Mouse (Mus musculus): Measurements from ENCODE around the gene Sbsn.

Gene Sbsn

DNA sequence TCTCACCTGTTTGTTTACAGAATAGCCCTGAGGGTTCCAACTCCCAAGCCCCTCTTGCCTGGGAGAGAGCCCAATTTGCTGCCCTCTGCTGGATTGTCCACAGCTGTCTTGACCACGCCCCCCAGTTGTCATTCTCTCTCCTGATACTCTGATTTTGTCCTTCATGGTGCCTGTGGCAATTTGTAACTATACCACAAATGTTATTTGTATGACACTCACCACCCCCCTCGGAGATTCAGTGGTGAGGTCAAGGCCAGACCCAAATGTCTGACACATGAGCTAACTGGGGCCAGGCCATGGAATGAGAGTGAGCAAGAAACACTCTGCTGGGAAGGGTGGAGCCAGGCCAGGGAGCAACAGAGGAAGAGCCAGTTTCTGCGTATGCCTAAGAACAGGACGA lies 7.6 kb downstream of the Sbsn start:
- no peak for DNase-seq

DNA sequence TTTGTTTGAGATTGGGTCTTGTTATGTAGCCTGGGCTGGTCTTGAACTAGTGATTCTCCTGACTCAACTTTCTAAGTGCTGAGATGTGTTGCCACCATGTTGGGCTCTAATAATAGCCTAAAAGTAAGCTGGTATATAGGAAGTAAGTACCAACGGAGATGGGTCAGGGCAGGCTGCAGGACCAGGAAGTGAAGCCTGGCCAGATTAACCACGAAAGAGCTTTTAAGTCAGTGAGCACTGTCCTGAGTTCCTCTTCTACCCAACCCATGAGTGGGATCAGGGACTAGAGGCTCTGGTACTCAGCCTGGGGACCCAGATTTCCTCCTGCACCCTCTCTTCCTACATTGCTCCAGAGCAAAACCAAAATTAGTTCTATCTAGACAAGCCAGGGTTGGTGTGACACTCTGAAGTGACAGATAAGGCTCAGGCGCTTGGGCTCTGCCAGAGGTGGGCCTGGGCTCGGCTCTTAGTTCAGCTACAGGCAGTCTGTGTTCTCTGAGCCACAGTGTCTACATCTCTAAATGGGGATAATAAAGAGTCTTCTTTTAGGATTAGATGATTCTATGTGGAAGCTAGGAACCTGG lies 10.6 kb downstream of the Sbsn start:
- no peak for DNase-seq

DNA sequence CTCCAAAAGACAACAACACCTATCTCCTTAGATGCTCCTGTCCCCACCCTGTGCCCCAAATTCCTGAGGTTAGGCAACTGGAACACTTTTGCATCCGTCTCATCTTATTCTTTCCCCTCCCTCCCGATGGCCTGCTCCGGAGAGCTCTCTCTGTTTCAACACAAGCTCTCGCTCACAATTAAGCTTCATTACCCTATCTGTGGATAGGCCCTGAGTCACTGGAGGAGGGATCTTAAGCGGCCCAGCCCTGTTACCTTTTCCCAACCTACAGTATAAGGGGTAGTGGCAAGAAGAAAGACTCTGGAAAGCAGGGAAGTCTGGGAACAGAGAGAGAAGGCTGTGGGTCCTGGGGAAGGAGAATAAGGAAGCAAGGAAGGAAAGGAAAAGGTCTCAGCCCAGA lies 12.2 kb downstream of the Sbsn start, which contains the start of gene Dmkn:
TSS of gene Dmkn (plus strand) at position 301 of the 400 bp plus-strand sequence.
- no peak for DNase-seq

DNA sequence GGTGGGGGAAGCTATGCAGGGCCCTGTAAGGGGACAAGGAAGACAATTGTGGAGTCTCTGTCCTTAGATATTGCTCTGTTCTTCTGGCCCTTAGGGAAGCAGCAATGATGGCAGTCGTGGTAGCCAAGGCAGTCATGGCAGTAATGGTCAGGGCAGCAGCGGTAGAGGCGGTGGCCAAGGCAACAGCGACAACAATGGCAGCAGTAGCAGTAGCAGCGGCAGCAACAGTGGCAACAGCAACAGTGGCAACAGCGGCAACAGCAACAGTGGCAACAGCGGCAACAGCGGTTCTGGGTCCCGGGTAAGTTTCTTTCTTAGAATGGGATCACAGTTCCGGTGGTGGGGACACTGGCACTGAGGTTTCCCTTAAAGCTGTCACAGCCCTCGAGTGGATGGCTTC lies 13.9 kb downstream of the Sbsn start:
- no peak for DNase-seq

DNA sequence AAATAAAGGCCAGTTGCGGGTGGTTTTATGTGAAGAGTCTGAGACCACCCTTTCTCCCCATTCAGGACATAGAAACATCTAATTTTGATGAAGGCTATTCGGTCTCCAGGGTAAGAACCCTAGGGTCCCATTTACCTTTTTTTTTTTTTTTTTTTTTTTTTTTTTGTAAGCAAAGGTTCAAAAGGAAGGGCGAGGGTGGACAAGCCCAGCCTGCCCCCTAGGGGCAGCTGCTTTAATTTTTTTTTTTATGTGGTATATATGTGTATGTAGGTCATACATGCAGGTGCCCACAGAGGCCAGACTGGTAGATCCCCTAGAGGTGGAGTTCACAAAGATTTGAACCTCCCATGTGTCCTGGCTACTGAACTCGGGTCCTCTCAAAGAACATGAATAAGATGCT lies 15.1 kb downstream of the Sbsn start:
- no peak for DNase-seq

DNA sequence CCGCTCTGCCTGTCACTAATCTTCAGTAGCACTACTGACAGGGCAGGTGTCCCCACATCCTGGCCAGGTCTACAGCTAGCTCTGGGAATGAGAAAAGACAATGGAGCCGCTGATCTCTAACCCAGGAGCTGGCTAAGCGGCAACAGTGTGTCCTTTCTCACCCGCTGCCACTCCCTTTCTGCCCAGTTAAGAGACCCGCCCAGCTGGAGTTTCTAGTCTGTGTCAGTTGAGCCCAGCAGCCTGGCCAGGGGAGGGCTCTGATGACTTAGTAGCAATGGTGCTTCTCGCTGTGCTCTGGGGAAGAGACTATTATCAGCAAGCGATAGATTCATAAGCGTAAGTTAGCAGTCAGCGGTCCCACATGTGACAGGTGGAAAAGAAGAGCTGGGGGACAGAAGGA lies 18.0 kb downstream of the Sbsn start:
- DNase-seq: no peak

DNA sequence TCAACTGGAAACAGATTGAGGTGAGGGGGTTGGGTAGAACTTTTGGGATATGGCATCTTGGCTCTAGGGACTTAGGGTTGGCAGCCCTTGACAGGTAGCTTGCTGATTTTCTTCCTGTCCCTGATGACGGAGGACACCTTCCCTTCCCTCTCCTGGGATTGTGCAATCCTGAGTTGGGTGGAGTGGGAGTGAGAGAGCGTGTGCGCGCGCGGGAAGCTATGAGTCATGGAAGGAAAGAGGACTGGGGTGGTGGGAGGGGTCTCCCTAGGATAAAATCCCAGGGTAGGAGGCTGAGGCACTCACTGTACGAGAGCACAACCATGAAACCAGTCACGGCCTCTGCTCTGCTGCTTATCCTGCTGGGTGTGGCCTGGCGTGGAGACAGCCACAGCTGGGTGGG lies 24.8 kb downstream of the Sbsn start:
- DNase-seq: no peak

DNA sequence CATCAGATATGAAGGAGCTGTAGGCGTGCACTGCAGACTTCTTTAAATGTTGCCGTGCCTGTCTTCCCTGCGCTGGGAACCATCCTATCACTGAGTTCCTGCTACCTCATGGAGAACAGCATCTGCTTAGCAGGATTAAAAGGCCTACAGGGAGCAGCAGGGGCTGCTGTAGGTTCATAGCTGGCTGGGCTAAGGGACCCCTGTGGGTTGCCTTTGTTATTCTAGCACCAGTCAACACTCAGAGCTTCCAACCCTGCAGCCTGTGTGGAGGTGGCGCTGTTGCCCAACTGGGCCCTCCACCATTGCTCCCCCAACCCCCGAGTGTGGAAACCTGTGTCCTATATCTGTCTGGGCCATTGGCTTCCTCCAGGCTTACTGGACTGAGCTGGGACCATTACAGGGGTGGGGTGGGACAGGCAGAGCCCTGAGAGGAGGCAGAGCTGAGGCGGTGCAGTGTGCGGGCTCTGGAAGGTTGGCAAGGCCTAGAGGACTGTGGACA lies 25.9 kb downstream of the Sbsn start:
- DNase-seq: no peak

DNA sequence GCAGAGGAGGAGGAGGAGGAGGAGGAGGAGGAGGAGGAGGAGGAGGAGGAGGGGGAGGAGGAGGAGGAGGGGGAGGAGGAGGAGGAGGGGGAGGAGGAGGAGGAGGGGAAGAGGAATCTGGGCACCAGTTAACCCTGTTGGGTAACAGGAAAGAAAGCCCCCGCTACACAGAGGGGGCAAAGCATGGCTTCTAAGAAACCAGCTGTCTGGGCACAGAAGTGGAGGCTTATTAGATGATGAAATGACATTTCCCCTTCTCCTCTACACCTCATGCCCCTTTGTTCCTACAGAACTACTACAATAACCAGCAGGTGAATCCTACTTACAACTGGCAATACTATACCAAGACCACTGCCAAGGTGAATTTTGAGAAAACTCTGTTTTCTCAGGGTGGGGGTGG lies 26.6 kb downstream of the Sbsn start:
- DNase-seq: no peak

DNA sequence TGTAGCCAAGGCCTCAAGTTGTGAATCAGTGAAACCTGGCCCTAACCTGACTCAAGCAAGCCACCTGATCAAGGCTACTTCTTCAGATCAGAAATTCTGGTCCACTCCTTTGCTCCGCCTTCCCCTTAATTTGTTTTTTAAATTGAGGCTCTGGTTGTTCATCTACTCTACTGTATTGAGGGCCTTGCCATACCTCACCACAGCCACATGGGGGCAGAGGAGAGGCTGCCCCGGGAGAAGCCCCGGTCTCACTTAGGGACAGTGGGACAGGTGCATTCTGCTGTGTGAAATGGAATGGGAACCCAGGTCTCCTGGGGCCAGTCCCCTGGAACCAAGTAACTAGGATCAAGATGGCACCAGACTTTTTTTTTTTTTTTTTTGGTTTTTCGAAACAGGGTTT lies 30.5 kb downstream of the Sbsn start:
- DNase-seq: no peak

DNA sequence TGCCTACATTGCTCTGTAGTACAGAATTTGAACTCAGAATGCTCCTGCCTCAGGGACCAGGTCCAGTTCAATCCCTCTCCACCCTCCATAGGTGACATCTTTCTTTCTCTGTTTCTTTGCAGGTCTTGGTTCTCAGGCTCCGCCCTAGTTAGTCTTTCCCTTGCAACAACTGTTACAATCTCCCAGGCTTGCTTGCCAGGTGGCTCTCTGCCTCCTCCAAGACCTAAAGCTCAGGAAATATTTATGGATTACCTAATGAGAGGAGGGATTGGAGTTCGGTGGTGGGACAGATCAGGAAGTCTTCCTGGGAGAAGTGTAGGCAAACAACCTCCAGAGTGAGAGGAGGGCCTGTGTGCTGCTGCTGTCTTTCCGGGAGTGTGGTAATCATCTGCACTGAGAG lies 31.4 kb downstream of the Sbsn start:
- no peak for DNase-seq

DNA sequence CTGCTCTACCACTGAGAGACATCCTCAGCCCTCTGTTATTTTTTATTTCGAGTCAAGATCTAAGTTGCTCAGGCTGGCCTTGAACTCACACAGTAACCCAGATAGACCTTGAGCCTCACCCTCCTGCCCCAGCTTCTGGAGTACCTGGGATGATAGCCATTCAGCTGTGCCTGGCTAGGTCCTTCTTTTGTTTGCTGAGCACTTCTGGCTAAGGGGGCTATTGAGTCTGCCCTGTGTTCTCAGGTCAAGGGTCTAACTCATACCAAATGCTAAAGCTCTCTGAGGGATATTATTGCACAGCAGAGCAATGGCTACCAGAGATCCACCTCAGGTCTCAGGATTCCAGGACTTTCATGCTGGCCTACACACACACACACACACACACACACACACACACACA lies 33.9 kb downstream of the Sbsn start:
- DNase-seq: no peak

DNA sequence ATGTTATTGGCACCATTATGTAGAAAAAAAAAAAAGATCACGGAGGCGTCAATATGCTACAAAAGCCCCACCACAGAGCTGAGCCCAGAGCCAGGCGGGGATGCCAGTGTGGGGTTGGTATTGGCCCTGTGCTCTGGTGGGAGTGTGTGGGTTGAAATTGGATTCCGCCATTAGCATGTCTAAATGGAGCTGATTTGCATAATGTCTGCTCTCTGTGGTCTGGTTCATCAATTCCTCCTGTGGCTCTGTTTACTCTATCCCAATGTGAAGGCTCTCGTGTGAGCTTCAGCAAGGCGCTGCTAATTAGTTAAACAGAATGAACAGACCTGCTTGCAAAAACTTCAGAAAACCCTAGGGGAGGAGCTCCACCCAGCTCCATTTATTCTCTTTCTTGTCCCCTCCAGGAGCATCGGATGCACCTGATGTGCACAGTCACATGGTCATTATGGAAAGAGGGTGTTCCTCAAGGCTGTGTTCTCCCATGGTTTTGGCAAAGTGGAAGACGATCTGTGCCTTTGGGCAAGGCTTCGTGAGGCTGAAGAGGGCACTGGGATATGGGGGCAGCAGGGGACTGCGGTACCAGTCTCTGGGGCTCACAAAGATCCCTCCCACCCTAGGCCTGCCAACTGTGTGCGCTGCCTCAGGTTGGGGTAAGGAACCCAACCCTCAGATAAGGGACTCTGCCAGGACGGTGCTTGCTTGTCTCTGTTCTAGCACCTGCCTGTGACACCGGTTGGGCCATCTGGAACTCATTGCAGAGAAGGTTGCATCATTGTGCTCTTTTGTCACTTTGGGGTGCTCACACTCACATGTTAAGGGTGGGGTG lies 34.7 kb downstream of the Sbsn start:
- DNase-seq: no peak

DNA sequence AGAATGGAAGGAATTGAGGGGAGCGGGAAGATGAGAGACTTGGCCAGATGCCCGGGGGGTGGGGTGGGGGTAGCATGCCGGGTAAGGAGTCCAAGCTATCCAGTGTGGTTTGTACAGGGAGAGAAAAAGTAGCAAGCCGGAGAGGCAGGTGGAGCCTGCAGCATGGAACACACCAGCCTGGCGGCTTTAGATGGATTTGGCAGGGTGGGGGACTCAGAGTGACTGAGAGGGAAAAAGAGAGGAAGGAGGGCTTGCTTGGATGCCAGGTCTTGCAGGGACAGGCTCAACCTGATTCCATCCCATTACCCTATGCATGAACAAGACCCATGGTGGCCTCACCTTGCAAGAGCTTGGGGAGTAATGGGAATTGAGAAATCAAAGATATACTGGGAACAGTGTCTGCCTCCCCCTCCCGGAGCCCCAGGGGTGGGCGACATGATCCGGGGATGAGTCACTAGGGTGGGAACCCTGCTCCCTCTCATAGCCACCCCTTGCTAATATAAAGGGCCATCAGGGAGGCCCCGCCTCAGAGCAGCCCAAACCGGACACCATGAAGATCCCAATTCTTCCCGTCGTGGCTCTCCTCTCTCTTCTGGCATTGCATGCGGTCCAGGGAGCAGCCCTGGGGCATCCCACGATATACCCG lies 36.2 kb downstream of the Sbsn start, which contains the start of gene Krtdap:
TSS of gene Krtdap (plus strand) at position 520 of the 646 bp plus-strand sequence.
- no peak for DNase-seq

DNA sequence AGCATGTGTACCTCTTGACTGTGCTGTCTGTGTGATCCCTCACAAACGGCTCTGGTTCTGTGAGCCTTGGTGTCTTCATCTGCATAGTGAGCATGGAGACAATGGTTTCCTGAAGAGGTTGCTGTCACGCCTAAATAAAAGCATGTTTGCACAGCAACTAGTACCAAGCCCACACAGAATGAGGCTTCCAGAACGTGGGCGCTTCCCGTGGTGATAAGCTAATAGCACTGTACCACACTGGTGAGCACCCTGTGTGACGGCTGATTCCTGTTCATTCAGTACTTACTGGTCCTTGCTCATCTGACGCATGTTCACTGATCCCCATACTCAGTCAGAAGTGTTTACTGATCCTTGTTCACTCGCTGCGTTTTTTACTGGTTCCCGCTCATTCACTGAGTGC lies 38.9 kb downstream of the Sbsn start:
- DNase-seq: no peak

DNA sequence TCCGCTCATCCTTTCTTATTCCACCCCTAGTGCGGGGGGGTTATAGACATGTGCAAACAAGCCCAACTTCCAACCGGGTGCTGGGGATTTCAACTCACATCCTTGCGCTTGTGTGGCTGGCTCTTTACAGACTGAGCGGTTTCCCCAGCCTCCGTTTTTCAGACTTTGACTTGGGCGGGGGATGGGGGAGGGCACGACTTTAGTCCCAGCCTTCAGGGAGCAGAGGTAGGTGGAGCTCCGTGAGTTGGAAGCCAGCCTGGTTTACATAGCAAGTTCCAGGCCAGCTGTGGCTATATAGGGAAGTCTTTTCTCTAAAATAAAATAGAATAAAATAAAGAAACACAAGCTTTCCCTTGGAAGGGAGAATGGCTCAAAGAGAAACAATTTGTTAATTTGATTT lies 40.6 kb downstream of the Sbsn start:
- DNase-seq: no peak

DNA sequence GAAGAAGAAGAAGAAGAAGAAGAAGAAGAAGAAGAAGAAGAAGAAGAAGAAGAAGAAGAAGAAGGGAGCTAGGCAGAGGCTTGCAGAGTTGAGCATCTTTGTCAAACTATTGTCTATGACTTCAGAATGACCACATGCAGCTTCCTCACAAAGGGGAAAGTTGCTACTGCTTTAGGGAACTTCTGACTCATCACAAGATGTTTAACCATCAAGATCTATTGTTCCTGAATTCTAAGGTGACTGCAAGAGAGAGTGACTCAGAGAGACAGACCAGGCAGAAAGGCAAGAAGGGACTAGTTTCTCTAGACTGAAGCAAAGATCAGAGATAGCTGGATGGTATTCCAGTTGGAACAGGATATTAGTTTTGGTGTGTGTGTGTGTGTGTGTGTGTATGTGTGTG lies 43.6 kb downstream of the Sbsn start:
- no peak for DNase-seq

DNA sequence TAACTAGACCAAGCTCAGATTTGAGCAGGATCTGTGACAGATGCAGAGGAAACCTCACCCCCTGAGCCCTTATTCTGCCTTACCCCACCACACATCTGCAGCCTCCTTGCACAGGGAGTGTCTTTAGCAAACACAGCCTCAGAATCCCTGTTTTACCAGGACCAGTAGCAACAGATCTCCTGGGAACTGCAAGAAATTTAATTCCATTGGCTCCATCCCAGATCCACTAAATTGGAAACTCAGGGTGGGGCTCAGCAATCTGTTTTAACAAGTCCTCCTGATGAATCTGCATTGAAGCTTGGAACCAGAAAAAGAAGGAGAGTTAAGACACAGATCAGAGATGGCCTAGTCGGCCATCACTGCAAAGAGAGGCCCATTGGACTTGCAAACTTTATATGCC lies 45.5 kb downstream of the Sbsn start:
- no peak for DNase-seq

DNA sequence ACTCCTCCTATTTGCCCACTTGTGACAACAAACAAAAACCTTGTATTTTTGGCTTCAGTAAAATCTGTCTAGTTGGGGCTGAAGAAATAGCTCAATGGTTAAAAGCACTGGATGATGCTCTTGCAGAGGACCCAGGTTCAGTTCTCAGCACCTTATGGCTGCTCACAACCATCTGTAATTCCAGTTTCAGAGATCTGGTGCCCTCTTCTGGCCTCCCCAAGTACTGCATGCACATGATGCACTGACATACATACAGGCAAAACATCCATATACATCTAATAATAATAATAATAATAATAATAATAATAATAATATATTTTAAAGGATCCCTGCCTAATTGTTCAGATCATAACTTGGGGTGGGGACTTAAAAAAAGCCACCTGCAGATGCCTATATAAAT lies 49.4 kb downstream of the Sbsn start:
- DNase-seq: no peak

DNA sequence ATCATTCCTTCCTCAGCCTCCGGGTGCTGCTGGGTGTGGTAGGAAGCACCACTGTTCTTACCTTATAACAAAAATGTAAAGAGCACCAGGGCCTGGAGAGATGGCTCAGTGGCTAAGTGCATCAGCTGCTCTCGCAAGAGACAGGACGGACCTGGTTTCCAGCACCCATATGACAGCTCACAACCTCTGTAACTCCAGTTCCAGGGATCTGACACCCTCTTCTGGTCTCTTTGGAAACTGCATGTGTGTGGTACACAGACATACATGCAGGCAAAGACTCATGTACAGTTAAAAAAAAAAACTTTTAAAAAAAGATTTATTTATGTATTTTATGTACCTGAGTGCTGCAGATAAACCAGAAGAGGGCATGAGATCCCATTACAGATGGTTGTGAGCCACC lies 52.0 kb downstream of the Sbsn start:
- DNase-seq: no peak

DNA sequence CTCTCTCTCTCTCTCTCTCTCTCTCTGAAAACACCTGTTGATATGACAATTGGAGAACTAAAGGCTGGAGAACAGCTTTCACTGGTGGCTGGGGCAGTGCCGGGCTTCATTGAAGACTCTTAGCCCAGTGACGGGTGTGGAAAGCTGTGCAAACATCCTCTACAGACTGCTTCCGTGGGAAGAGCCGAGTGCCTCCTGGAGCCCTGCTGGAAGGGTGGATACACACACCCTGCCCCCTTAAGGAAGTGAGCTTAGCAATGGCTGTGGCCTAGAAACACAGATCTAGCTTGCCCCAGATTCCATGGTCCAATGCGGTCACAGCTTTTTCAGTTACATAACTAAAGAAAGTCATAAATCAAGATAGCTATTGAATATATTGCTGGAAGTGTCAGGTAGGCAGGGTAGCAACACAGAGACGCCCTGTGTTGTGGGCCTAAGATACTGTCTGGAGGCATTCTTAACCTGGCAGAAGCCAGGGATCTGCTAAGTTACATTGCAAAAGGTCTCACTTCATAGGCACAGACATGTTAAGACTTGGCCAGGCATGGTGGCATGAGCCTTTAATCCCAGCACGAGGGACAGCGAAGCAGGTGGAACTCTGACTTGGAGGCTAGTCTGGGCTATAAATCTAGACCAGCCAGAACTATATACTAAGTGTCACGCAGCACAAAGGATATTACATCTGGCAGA lies 52.9 kb downstream of the Sbsn start:
- DNase-seq: no peak

Data from cerebellum, adult 11 months (tissue).